Comparison of ENCODE assay signal across 7 mouse cellular contexts in the genomic region with DNA sequence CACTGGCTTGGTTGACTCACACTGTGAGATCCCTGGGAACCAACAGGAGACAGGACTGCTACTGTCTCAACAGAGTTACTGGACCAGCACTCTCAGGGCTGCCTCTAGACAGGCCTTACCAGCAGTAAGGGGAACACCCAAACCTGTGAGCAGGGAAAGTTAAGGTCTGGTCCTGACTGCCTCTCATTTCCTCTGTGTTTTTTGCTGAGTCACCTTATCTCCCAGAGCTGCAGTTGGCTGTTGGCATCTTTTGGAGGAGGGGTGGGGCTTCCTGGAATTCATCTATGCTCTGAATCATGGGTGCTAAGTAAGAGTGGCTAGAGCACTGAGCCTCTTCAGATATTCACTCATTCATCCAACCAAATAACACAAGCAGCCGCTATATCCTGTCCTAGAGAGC. TPM values are rescaled to one million over a fixed set of nuclear protein-coding genes. Genes with fewer than 3 reads are reported as not detected.
A peak's percentile ranks its signal among the peaks of the same experiment; 100 is the strongest.
DNase-seq lines count a peak whose midpoint lies in the region; ATAC-seq lines count a peak whose summit lies in the region.

No protein-coding gene starts in this region.

- H3K4me1 ChIP-seq in limb, embryonic 13.5 days = peaks cover 52% of the 10 kb centered on the region

- H3K4me3 ChIP-seq in limb, embryonic 13.5 days = no peak overlapping the region

- no peaks in the 10 kb centered on the region for H3K9me3 ChIP-seq in limb, embryonic 13.5 days

- DNase-seq in right cerebral cortex, adult 18-20 months = peak; percentile 59
- no peak for DNase-seq in right cerebral cortex, postnatal 36 days (ENCODE audit: low spot score in 2 of 2)
- peak; percentile 79 for DNase-seq in fibroblast of lung, adult 2 months (ENCODE audit: low read depth)
- peak; percentile 40 to 41 for DNase-seq in spleen, postnatal 14 days (ENCODE audit: low spot score in 2 of 2)
- DNase-seq in cerebellum, postnatal 14 days = no peak

- WGBS in limb, embryonic 13.5 days = 91% methylated on average over 1 of the region's 1 CpGs

- H3K27me3 ChIP-seq in limb, embryonic 13.5 days = peaks cover 20% of the 10 kb centered on the region

- no peaks in the 10 kb centered on the region for H3K36me3 ChIP-seq in limb, embryonic 13.5 days

- peak overlapping the region; percentile 6; the same call in 1 of the 2 replicates for H3K27ac ChIP-seq in limb, embryonic 13.5 days

- H3K9ac ChIP-seq in limb, embryonic 13.5 days = no peak overlapping the region

- H3K4me2 ChIP-seq in limb, embryonic 13.5 days (replicated peaks) = no peak overlapping the region

- ATAC-seq in activated CD4-positive, CD25-positive, alpha-beta regulatory T cell, adult 4 months = peak; percentile 31
- ATAC-seq in limb, embryonic 13.5 days (ENCODE audit: low FRiP score, low read depth) = no peak

RNA-seq across cellular contexts. Expression of gene Pak6, which starts 4.0 kb away (rescaled TPM):
- polyA plus RNA-seq in activated CD4-positive, CD25-positive, alpha-beta regulatory T cell, adult 4 months (2017; shearing (Covaris generic)) = not detected
- 1.8 and 3.3 TPM in 2 replicates for polyA plus RNA-seq in limb, embryonic 13.5 days (2015; fragmentation: Nextera tagmentation; extraction: Ambion mirVana)

RNA-seq across cellular contexts. Expression of gene Ankrd63, which starts 44.7 kb away (rescaled TPM):
- not detected for polyA plus RNA-seq in activated CD4-positive, CD25-positive, alpha-beta regulatory T cell, adult 4 months (2017; shearing (Covaris generic))
- polyA plus RNA-seq in limb, embryonic 13.5 days (2015; fragmentation: Nextera tagmentation; extraction: Ambion mirVana) = 0.05 TPM in 1 of 2 replicates, not detected in the other

Comparison
In these comparisons a context has a peak if more than half of its experiments do, and no peak if none do; other contexts are left out.
1. DNase-seq: peak in right cerebral cortex, adult 18-20 months (single experiment), fibroblast of lung, adult 2 months (single experiment) and spleen, postnatal 14 days (2 of 2); none in right cerebral cortex, postnatal 36 days (0 of 2) and cerebellum, postnatal 14 days (0 of 2).